Mouse (Mus musculus): ENCODE measurements at regions not wholly inside any gene's neighbourhood (a gene's known extent, or its start where the extent isn't known, plus 50 kb on each side); places are given as distances from the start of the nearest gene placed in this dataset.

DNA sequence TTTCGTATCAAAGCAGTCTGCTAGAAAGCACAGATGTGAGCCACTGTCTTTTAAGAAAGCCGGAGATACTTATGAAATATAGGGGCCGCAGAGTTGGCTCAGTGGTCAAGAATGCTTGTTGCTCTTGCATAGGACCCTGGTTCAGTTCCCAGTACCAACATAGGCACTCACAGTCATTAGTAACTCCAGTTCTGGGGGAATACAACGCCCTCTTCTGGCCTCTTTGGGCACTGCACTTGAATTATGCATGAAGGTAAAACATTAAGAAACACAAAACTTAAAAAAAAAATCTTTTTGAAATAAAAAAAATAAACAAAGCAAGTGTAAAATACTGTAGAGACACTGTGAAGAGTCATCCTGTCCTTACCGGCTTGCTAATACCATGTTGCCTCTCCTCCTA lies 94.7 kb upstream of the Irf2bp2 start:
- Histone ChIP-seq H3K27ac (replicated peaks) (no peak overlapping the region), H3K4me2 (replicated peaks) (no peak overlapping the region), H3K9me3 (no peaks in the 10 kb centered on the region), H3K4me3 (no peak overlapping the region), H3K4me1 (0 out of 2 replicates have a peak, but pooled peaks cover 2% of the 10 kb centered on the region), H3K27me3 (no peaks in the 10 kb centered on the region), H3K9ac (replicated peaks) (no peak overlapping the region), H3K36me3 (no peaks in the 10 kb centered on the region)
- 83% methylated on average over 5 of the region's 5 CpGs for WGBS
- ATAC-seq (ENCODE audit: low FRiP score, low read depth), result no peak

DNA sequence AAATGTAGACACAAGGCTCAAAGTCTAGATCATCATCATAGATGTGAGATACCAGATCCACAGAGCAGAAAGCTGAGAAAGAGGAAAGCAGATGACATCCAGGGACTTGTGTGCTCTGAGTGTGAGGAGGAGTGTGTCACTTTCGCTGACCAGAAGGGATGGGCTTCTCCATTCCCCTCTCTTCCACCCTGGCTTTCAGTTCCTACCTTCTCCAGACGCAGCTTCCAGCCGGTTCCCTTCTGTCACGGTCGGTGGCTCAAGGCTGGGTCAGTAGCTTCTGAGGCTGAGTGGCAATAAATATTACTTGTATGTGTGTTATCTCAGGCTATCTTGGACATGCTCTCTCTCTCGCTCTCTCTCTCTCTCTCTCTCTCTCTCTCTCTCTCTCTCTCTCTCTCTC lies 94.2 kb upstream of the Irf2bp2 start:
- H3K36me3 ChIP-seq, result no peaks in the 10 kb centered on the region
- H3K27ac ChIP-seq (replicated peaks), result no peak overlapping the region
- H3K9ac ChIP-seq (replicated peaks), result no peak overlapping the region
- no peak for ATAC-seq (ENCODE audit: low FRiP score, low read depth)
- 0 out of 2 replicates have a peak, but pooled peaks cover 2% of the 10 kb centered on the region for H3K4me1 ChIP-seq
- H3K9me3 ChIP-seq, result no peaks in the 10 kb centered on the region
- no peak overlapping the region for H3K4me2 ChIP-seq (replicated peaks)
- WGBS, result 84% methylated on average over 6 of the region's 6 CpGs
- no peaks in the 10 kb centered on the region for H3K27me3 ChIP-seq
- no peak overlapping the region for H3K4me3 ChIP-seq

DNA sequence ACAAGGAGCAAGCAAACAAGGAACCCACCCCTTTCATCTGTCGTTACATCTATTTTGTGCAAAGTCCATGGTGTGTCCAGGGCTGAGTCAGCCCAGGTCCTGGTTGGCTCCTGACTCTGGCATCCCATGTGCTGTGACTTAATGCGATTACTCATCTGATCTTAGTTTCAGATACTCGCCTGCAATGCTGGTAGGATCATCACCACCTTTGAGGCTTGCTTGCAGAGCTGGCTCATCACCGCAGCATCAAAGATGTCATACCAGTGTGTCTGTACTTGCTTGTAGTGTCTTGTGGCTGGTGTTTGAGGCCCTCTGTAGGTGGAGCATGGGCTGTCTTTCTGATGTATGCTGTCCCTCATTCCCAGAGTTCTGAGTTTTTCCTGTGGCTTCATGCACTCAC lies 93.0 kb upstream of the Irf2bp2 start:
- Histone ChIP-seq H3K9ac (replicated peaks) (no peak overlapping the region), H3K27ac (replicated peaks) (no peak overlapping the region), H3K9me3 (no peaks in the 10 kb centered on the region), H3K36me3 (no peaks in the 10 kb centered on the region), H3K27me3 (no peaks in the 10 kb centered on the region), H3K4me1 (peaks cover 5% of the 10 kb centered on the region; the same call in 1 of the 2 replicates), H3K4me3 (no peak overlapping the region), H3K4me2 (replicated peaks) (no peak overlapping the region)
- WGBS, result 91% methylated on average over 4 of the region's 4 CpGs
- no peak for ATAC-seq (ENCODE audit: low FRiP score, low read depth)

DNA sequence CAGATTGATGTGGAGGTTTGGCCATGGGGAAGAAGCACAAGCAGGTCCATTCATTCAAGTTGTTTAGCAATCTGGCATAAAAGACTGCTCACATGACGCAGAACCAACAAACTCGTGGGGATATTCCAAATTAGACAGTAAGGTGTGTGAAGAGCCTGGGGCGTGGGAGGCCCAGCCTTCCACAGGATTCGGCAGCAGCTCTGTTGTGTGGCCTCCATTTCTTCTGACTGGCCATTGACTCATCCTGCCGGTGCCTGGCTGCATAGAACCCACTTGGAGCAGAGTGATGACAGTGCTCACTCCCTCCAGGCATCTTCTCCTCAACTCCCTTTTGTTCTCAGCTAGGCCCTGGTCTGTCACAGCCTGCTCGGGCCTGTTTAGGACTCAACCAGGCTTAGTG lies 91.6 kb upstream of the Irf2bp2 start:
- H3K4me2 ChIP-seq (replicated peaks), result no peak overlapping the region
- H3K27ac ChIP-seq (replicated peaks), result no peak overlapping the region
- H3K36me3 ChIP-seq, result no peaks in the 10 kb centered on the region
- H3K4me3 ChIP-seq, result no peak overlapping the region
- H3K9ac ChIP-seq (replicated peaks), result no peak overlapping the region
- H3K9me3 ChIP-seq, result no peaks in the 10 kb centered on the region
- WGBS, result 80% methylated on average over 6 of the region's 6 CpGs
- H3K4me1 ChIP-seq, result peaks cover 5% of the 10 kb centered on the region; the same call in 1 of the 2 replicates
- no peak for ATAC-seq (ENCODE audit: low FRiP score, low read depth)
- no peaks in the 10 kb centered on the region for H3K27me3 ChIP-seq

DNA sequence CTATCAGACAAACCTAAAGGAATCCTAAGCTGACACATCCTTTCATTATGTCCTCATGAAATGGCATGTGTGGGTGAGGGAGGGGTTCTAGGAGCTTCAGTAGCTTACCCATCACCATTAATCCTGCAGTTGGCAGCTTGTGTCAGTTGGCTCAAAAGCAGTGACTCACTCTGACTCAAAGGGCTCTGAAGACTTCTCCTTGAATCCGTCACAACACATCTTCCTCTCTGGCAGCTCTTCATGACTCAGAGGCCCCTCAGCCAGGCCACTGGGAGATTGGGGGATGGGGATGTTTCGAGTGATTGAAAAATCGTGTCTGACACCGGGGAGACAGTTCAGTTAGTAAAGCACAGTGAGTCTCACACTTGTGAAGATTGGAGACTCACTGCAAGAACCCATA lies 90.2 kb upstream of the Irf2bp2 start:
- Histone ChIP-seq H3K4me1 (peaks cover 5% of the 10 kb centered on the region; the same call in 1 of the 2 replicates), H3K4me2 (replicated peaks) (no peak overlapping the region), H3K27me3 (no peaks in the 10 kb centered on the region), H3K4me3 (no peak overlapping the region), H3K9me3 (no peaks in the 10 kb centered on the region), H3K9ac (replicated peaks) (no peak overlapping the region), H3K27ac (replicated peaks) (no peak overlapping the region), H3K36me3 (no peaks in the 10 kb centered on the region)
- ATAC-seq (ENCODE audit: low FRiP score, low read depth), result no peak
- WGBS, result 85% methylated on average over 4 of the region's 4 CpGs

DNA sequence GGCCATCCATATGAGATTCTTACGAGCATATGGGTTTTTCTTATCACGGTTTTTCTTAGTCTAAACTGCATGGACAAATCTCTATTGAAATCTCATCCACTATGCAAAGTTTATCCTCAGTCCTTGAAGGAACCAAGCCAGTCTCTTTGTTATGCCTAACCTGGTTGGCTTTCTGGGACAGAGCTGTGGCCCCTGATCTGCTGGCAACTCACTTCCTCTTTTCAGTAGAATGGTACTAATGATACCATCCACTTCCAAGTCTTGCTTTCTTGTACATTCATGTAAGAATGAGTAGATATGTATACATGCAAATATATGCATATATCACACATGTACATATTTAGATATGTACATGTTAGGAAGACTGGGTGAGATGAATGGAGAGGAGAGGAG lies 89.8 kb upstream of the Irf2bp2 start:
- Histone ChIP-seq H3K9ac (replicated peaks) (no peak overlapping the region), H3K27me3 (no peaks in the 10 kb centered on the region), H3K4me3 (no peak overlapping the region), H3K4me1 (peaks cover 5% of the 10 kb centered on the region; the same call in 1 of the 2 replicates), H3K36me3 (no peaks in the 10 kb centered on the region), H3K4me2 (replicated peaks) (no peak overlapping the region), H3K27ac (replicated peaks) (no peak overlapping the region), H3K9me3 (no peaks in the 10 kb centered on the region)
- no peak for ATAC-seq (ENCODE audit: low FRiP score, low read depth)
- WGBS, result 96% methylated on average over 2 of the region's 2 CpGs

DNA sequence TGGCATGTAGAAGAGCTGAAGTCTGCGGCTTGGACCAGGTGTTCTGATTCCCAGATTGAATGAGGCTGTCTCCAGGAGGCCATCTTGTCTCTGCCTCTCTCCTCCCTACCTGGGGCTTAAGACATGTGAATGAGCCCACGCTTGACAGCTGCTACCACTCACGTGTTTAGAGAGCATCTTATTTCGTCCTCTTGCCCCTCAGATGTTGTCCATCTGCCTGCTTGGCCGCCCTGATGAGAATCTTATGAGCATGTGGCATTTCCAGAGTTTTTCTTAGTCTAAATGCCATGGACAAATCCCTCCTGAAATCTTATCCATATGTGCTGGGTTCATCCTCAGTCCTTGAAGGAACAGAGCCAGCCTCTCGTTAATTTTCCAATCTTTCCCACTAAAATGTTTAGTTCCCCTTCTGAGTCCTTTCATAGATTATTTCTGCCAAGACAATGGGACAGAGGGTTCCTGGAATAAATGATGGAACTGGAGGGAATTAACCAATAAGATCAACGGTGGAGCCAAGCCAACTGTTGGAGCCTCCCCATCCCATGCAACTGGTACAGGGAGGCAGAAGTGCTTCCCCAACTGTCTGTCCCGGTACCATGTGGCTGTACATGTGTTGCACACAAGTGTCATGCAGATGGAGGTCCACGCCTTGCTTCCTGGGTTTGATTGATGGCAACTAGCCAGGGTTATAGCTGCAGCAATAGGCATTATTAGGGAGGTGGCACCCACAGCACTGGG lies 89.2 kb upstream of the Irf2bp2 start:
- WGBS, result 73% methylated on average over 9 of the region's 9 CpGs
- Histone ChIP-seq H3K4me3 (no peak overlapping the region), H3K27me3 (no peaks in the 10 kb centered on the region), H3K9me3 (no peaks in the 10 kb centered on the region), H3K4me2 (replicated peaks) (no peak overlapping the region), H3K36me3 (no peaks in the 10 kb centered on the region), H3K27ac (replicated peaks) (no peak overlapping the region), H3K4me1 (peaks cover 10% of the 10 kb centered on the region), H3K9ac (replicated peaks) (no peak overlapping the region)
- no peak for ATAC-seq (ENCODE audit: low FRiP score, low read depth)

DNA sequence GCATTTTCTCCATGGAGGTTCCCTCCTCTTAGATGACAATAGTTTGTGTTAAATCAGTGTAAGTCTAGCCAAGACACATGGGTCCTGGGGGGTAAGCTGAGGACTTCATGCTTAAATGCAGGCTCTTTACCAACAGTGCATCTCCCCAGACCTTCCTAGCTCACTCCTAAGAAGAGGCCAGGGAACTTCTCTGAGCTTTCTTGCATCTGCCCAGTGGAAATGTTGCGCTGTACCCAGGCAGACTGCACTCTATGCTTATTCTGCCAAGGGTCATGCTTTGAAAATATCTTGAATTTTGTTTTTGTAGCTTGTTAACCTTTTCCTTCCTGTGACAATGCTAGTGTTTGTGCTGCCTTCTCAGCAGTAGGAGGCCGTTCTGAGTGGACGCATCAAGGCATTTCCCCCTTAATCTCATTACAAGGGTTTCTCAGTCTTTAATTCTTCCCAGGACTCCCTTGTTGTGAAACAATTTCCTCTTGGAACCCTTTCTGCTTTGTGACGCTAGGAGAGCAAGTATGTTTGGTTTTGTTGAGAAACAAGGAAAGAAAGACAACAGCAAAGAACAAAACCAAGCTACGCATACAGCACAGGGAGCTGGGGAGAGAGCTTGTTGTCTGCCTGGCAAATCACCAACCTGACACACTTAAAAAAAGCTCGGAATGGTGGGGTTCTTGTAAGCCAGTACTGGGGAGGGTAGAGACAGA lies 88.3 kb upstream of the Irf2bp2 start:
- Histone ChIP-seq H3K27me3 (no peaks in the 10 kb centered on the region), H3K4me2 (replicated peaks) (no peak overlapping the region), H3K4me1 (peaks cover 16% of the 10 kb centered on the region), H3K36me3 (no peaks in the 10 kb centered on the region), H3K4me3 (no peak overlapping the region), H3K27ac (replicated peaks) (0 out of 2 replicates have a peak overlapping the region, but pooled peaks have one; percentile 5), H3K9me3 (no peaks in the 10 kb centered on the region), H3K9ac (replicated peaks) (no peak overlapping the region)
- 24% methylated on average over 6 of the region's 6 CpGs for WGBS
- no peak for ATAC-seq (ENCODE audit: low FRiP score, low read depth)

DNA sequence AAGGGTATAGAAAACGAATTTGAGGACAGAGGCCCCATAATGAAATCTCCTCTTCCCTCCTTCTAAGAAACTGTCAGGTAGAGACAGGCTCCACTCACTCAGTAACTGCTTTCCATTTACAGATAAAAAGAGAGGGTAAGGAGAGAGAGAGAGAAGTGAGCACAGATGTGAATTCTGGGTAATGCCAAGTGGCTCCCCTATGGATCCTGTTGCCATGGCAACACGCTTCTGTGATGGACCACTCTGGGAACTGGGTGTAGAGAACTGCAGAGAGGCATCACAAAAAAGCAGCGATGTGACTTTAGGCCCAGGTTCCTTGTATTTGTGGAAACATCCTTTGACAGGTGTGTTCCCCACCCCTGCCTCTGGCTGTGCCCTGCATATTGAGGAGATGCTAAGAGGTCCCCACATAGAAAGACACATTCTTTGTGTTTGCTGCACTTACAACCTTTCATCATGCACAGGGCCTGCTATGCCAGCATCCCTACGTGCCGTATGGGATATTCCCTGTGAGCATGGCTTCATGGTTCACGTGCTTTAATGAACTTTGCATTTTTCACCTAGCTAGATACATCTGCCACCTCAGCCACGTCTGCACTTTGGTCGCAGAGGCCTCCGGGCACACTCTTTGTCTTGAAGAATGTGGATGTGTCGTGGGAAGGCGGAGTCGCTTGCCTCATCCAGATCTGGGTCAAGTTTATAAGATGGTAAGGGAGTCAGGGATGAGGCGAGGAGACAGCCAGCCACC lies 84.4 kb upstream of the Irf2bp2 start:
- H3K9ac ChIP-seq (replicated peaks), result no peak overlapping the region
- no peaks in the 10 kb centered on the region for H3K9me3 ChIP-seq
- H3K27ac ChIP-seq (replicated peaks), result no peak overlapping the region
- H3K4me1 ChIP-seq, result peaks cover 14% of the 10 kb centered on the region
- 73% methylated on average over 13 of the region's 13 CpGs for WGBS
- H3K27me3 ChIP-seq, result no peaks in the 10 kb centered on the region
- H3K4me3 ChIP-seq, result no peak overlapping the region
- H3K4me2 ChIP-seq (replicated peaks), result no peak overlapping the region
- peak; percentile 68; the same call in 1 of the 2 replicates for ATAC-seq (ENCODE audit: low FRiP score, low read depth)
- H3K36me3 ChIP-seq, result no peaks in the 10 kb centered on the region

DNA sequence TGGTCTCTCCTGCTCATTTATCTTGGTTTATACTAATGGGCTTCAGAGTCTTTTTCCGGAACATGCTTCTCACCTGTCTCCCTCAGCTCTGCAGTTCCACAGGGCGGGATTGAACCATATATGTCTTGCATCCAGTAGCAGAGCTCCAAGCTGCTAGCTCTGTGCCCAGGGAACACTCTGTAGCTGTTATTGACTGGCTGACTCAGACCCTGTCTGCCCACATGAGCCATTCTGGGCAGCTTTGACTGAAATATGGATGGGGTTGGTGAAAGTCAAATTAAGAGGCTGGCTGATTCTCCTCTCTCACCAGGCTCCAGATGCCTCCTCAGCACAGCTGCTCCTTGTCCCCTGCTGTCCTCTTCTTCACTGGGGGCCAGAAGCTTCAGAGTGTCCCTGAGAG lies 81.4 kb upstream of the Irf2bp2 start:
- 93% methylated on average over 2 of the region's 2 CpGs for WGBS

DNA sequence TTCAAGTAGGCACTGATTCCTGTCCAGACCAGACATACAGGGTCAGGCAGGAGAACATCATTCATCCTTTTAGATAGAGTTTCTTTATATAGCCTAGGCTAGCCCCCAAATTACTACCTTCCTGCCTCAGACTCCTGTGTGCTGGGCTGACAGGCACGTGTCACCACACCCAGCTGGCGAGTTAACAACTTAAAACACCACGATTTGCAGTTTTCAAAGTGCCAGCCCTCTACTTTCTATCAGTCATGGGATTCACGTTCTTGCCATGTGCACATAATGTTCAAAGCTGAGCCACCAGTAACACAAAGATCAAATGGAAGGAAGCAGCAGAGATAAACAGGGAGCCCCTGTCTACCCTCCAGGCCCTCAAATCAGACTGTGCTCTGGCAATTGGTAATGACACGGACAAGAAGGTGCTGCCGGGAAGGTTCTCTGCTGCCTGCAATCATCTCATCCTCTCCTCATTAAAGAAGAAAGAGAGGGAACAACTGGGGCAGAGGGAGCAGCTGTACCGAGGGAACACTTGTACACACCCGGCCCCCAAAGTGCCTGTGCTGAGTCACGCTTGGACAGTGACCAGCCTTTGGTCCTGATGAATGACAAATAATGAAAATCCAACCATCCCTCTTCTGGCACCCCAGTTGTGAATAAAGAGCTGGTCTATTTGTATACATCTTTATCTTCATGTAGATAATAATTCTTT lies 79.4 kb upstream of the Irf2bp2 start:
- Histone ChIP-seq H3K4me2 (replicated peaks) (no peak overlapping the region), H3K9me3 (no peaks in the 10 kb centered on the region), H3K27me3 (no peaks in the 10 kb centered on the region), H3K36me3 (no peaks in the 10 kb centered on the region), H3K9ac (replicated peaks) (no peak overlapping the region), H3K4me1 (peaks cover 13% of the 10 kb centered on the region), H3K4me3 (no peak overlapping the region), H3K27ac (replicated peaks) (no peak overlapping the region)
- WGBS, result 76% methylated on average over 9 of the region's 9 CpGs
- ATAC-seq (ENCODE audit: low FRiP score, low read depth), result no peak

More for the DNA sequence above, 81.4 kb upstream of the Irf2bp2 start:
- no peaks in the 10 kb centered on the region for H3K27me3 ChIP-seq
- H3K27ac ChIP-seq (replicated peaks), result no peak overlapping the region
- no peak overlapping the region for H3K4me3 ChIP-seq
- no peak overlapping the region for H3K4me2 ChIP-seq (replicated peaks)
- ATAC-seq (ENCODE audit: low FRiP score, low read depth), result no peak
- no peaks in the 10 kb centered on the region for H3K36me3 ChIP-seq
- H3K9me3 ChIP-seq, result no peaks in the 10 kb centered on the region
- H3K9ac ChIP-seq (replicated peaks), result no peak overlapping the region
- H3K4me1 ChIP-seq, result peaks cover 11% of the 10 kb centered on the region
